25 mouse cellular contexts compared by ENCODE assay signal in the genomic region with DNA sequence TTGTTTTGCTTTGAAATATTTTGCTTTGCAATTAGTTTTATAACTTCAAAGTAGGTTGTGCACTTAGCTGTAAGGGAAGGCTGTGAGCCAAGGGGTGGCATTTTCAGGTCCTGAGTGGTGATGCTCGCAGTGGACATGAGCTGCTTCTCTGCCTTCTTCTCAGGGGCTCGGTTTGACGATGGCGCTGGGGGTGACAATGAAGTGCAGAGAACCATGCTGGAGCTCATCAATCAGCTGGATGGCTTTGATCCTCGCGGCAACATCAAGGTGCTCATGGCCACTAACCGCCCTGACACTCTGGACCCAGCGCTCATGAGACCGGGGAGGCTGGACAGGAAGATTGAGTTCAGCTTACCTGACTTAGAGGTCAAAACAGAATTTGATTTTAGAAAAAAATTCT.
"Had no signal": no experiment of that assay in that cellular context is flagged by ENCODE, and none has a peak within 500 bp of the region (broad histone marks: within the 10 kb centered on the region; RNA-seq: fewer than 3 reads in every experiment).

No protein-coding gene starts in this region.

- H3K4me1 ChIP-seq: embryonic facial prominence, embryonic 10.5 days; embryonic facial prominence, embryonic 12.5 days; embryonic facial prominence, embryonic 13.5 days; embryonic facial prominence, embryonic 15.5 days; forebrain, embryonic 10.5 days; forebrain, embryonic 12.5 days; forebrain, embryonic 13.5 days; forebrain, embryonic 15.5 days had no signal

- H3K9ac ChIP-seq: embryonic facial prominence, embryonic 12.5 days; embryonic facial prominence, embryonic 13.5 days; embryonic facial prominence, embryonic 15.5 days; forebrain, embryonic 12.5 days; forebrain, embryonic 13.5 days; forebrain, embryonic 15.5 days; forebrain, postnatal 0 days had no signal

- H3K4me2 ChIP-seq: embryonic facial prominence, embryonic 12.5 days; embryonic facial prominence, embryonic 13.5 days; embryonic facial prominence, embryonic 15.5 days; forebrain, embryonic 12.5 days; forebrain, embryonic 13.5 days; forebrain, embryonic 15.5 days had no signal

- H3K27ac ChIP-seq: embryonic facial prominence, embryonic 10.5 days; embryonic facial prominence, embryonic 12.5 days; embryonic facial prominence, embryonic 13.5 days; embryonic facial prominence, embryonic 15.5 days; forebrain, embryonic 10.5 days; forebrain, embryonic 12.5 days; forebrain, embryonic 13.5 days; forebrain, embryonic 15.5 days; gastrocnemius, adult 2 months had no signal

- ATAC-seq: forebrain, embryonic 13.5 days; forebrain, embryonic 14.5 days; forebrain, embryonic 15.5 days; forebrain, embryonic 16.5 days; forebrain, postnatal 0 days had no signal

- H3K4me3 ChIP-seq: embryonic facial prominence, embryonic 10.5 days; embryonic facial prominence, embryonic 12.5 days; embryonic facial prominence, embryonic 13.5 days; embryonic facial prominence, embryonic 15.5 days; erythroblast, embryonic 14.5 days; forebrain, embryonic 10.5 days; forebrain, embryonic 12.5 days; forebrain, embryonic 13.5 days; forebrain, embryonic 15.5 days; gastrocnemius, adult 2 months had no signal

- DNase-seq: cerebellum, adult 8-10 months; cerebellum, adult 9-10 months; cerebellum, adult 9-11 months; cerebellum, postnatal 14 days; cerebellum, postnatal 25 days; cerebellum, postnatal 36 days; embryo, embryonic 11 days; forebrain, postnatal 0 days; gastrocnemius, adult 2 months; gastrocnemius, postnatal 10 days; gastrocnemius, postnatal 14 days; gastrocnemius, postnatal 25 days; gastrocnemius, postnatal 36 days; heart, adult 18-20 months had no signal

- H3K27me3 ChIP-seq: embryonic facial prominence, embryonic 12.5 days; embryonic facial prominence, embryonic 13.5 days; embryonic facial prominence, embryonic 15.5 days; forebrain, embryonic 12.5 days; forebrain, embryonic 13.5 days; forebrain, embryonic 15.5 days had no signal

- H3K9me3 ChIP-seq: embryonic facial prominence, embryonic 10.5 days; embryonic facial prominence, embryonic 12.5 days; embryonic facial prominence, embryonic 13.5 days; embryonic facial prominence, embryonic 15.5 days; forebrain, embryonic 10.5 days; forebrain, embryonic 12.5 days; forebrain, embryonic 13.5 days; forebrain, embryonic 15.5 days had no signal
